Comparison of ENCODE assay signal across 8 mouse cellular contexts in the genomic region with DNA sequence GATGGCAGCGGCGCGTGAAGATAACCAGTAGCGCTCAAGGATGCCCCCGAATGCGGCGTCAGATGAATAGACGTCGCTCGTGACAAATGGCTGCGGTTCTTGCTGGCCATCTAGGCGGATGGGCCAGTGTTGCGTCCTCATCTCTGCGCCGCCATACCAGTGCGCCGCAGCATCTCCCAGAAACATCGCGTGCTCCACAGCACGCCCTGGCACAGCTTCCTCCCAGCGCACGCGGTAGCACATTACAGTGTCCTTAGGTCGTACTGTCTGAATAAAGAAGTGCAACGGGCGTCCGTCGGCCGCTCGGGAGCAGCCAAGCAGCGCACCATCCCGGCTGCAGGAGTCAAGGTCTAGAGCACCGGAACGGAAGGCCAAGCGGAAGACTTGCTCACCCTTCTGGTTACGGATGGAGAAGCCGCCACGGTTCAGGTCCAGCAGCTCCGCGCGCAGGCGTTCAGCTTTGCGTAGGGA. TPM values are rescaled to one million over a fixed set of nuclear protein-coding genes. Genes with fewer than 3 reads are reported as not detected.
A peak's percentile ranks its signal among the peaks of the same experiment; 100 is the strongest.
DNase-seq lines count a peak whose midpoint lies in the region; ATAC-seq and TF ChIP-seq lines count a peak whose summit lies in the region.

No protein-coding gene starts in this region.

- no peaks in the 10 kb centered on the region for H3K4me1 ChIP-seq in cerebellum, adult 2 months (ENCODE audit: control insufficient read depth, insufficient read depth, low read length)
- peaks cover 17% of the 10 kb centered on the region; the same call in 1 of the 2 replicates for H3K4me1 ChIP-seq in hindbrain, embryonic 14.5 days (replicated peaks; ENCODE audit: control insufficient read depth, insufficient read depth, low read length)
- H3K4me1 ChIP-seq in liver, embryonic 13.5 days (replicated peaks) = peaks cover 42% of the 10 kb centered on the region

- H3K9ac ChIP-seq in hindbrain, embryonic 14.5 days = peak overlapping the region; percentile 38; the same call in 1 of the 2 replicates
- H3K9ac ChIP-seq in liver, embryonic 13.5 days = no peak overlapping the region

- no peak for TF ChIP-seq CTCF in cerebellum, adult 2 months (IDR thresholded peaks at IDR 0.05; ENCODE audit: borderline replicate concordance, insufficient read depth, low read depth, low read length)

- peak overlapping the region; percentile 28 for H3K4me3 ChIP-seq in cerebellum, adult 2 months (replicated peaks; ENCODE audit: insufficient read depth, low read depth, low read length)
- H3K4me3 ChIP-seq in hindbrain, embryonic 14.5 days (replicated peaks; ENCODE audit: low read length) = peak overlapping the region; percentile 28
- H3K4me3 ChIP-seq in liver, embryonic 13.5 days (replicated peaks) = 0 out of 2 replicates have a peak overlapping the region, but pooled peaks have one; percentile 14

- no peak for DNase-seq in cerebellum, adult 2 months
- no peak for DNase-seq in cerebellum, adult 18-20 months
- peak; percentile 56 for DNase-seq in R1 (ENCODE audit: low read depth, low spot score)
- DNase-seq in hindbrain, embryonic 14.5 days (ENCODE audit: low spot score) = no peak
- no peak for DNase-seq in liver, embryonic 13.5 days
- DNase-seq in ovary, adult 18-20 months (ENCODE audit: low spot score) = no peak
- DNase-seq in ovary, postnatal 36 days (ENCODE audit: low spot score) = no peak
- DNase-seq in heart, adult 18-20 months = no peak

- no peak for ATAC-seq in hindbrain, embryonic 14.5 days (ENCODE audit: low FRiP score)
- no peak for ATAC-seq in liver, embryonic 13.5 days (ENCODE audit: low read depth)

- no peaks in the 10 kb centered on the region for H3K36me3 ChIP-seq in hindbrain, embryonic 14.5 days (replicated peaks; ENCODE audit: control insufficient read depth, insufficient read depth)
- no peaks in the 10 kb centered on the region for H3K36me3 ChIP-seq in liver, embryonic 13.5 days

- H3K27ac ChIP-seq in cerebellum, adult 2 months (ENCODE audit: insufficient read depth, low read length) = no peak overlapping the region
- H3K27ac ChIP-seq in hindbrain, embryonic 14.5 days = no peak overlapping the region
- no peak overlapping the region for H3K27ac ChIP-seq in liver, embryonic 13.5 days

- no peak for TF ChIP-seq POLR2A in cerebellum, adult 2 months (IDR thresholded peaks at IDR 0.05; ENCODE audit: borderline replicate concordance, insufficient read depth, low read length)

- H3K9me3 ChIP-seq in hindbrain, embryonic 14.5 days (ENCODE audit: control insufficient read depth, low read length) = no peaks in the 10 kb centered on the region
- H3K9me3 ChIP-seq in liver, embryonic 13.5 days (replicated peaks) = no peaks in the 10 kb centered on the region

- peak overlapping the region; percentile 52 for H3K4me2 ChIP-seq in hindbrain, embryonic 14.5 days (replicated peaks)
- peak overlapping the region; percentile 47 for H3K4me2 ChIP-seq in liver, embryonic 13.5 days

- no peaks in the 10 kb centered on the region for H3K27me3 ChIP-seq in cerebellum, adult 2 months (ENCODE audit: control insufficient read depth, insufficient read depth, low read length)
- H3K27me3 ChIP-seq in hindbrain, embryonic 14.5 days (ENCODE audit: control insufficient read depth, insufficient read depth, low read length) = peaks cover 56% of the 10 kb centered on the region
- H3K27me3 ChIP-seq in liver, embryonic 13.5 days = peaks cover 81% of the 10 kb centered on the region

- 32% methylated on average over 43 of the region's 43 CpGs for WGBS in cerebellum, adult 2 months
- 7% methylated on average over 43 of the region's 43 CpGs for WGBS in hindbrain, embryonic 14.5 days
- WGBS in liver, embryonic 13.5 days (ENCODE audit: insufficient replicate concordance) = 5% methylated on average over 43 of the region's 43 CpGs

RNA-seq across cellular contexts. Expression of a gene that starts 3.9 kb away (rescaled TPM):
- polyA plus RNA-seq in cerebellum, adult 2 months (2012; rRNA removed) = 18.6 and 19.9 TPM in 2 replicates
- polyA plus RNA-seq in hindbrain, embryonic 14.5 days (2014; fragmentation: Nextera tagmentation; extraction: Ambion mirVana) = 10.3 and 12.4 TPM in 2 replicates
- polyA plus RNA-seq in liver, embryonic 13.5 days (2015; fragmentation: Nextera tagmentation; extraction: Ambion mirVana) = 0.51 and 0.72 TPM in 2 replicates
- total RNA-seq in heart, adult 18-20 months (2021) = 10 to 100 TPM; 12.0 to 13.2 TPM

RNA-seq across cellular contexts. Expression of a gene that starts 18.2 kb away (rescaled TPM):
- polyA plus RNA-seq in cerebellum, adult 2 months (2012; rRNA removed) = 4.3 and 6.4 TPM in 2 replicates
- 19.5 and 24.2 TPM in 2 replicates for polyA plus RNA-seq in hindbrain, embryonic 14.5 days (2014; fragmentation: Nextera tagmentation; extraction: Ambion mirVana)
- 0.19 TPM in 1 of 2 replicates, not detected in the other for polyA plus RNA-seq in liver, embryonic 13.5 days (2015; fragmentation: Nextera tagmentation; extraction: Ambion mirVana)
- under 1 TPM in 1 of 2 experiments, not detected in 1; 0.87 TPM for total RNA-seq in heart, adult 18-20 months (2021)

RNA-seq across cellular contexts. Expression of a gene that starts 34.0 kb away (rescaled TPM):
- polyA plus RNA-seq in cerebellum, adult 2 months (2012; rRNA removed) = 47.7 and 47.9 TPM in 2 replicates
- 72.5 and 82.6 TPM in 2 replicates for polyA plus RNA-seq in hindbrain, embryonic 14.5 days (2014; fragmentation: Nextera tagmentation; extraction: Ambion mirVana)
- polyA plus RNA-seq in liver, embryonic 13.5 days (2015; fragmentation: Nextera tagmentation; extraction: Ambion mirVana) = 27.7 and 32.0 TPM in 2 replicates
- total RNA-seq in heart, adult 18-20 months (2021) = 10 to 100 TPM; 30.6 to 35.9 TPM

RNA-seq across cellular contexts. Expression of a gene that starts 34.3 kb away (rescaled TPM):
- 0.39 and 0.57 TPM in 2 replicates for polyA plus RNA-seq in cerebellum, adult 2 months (2012; rRNA removed)
- polyA plus RNA-seq in hindbrain, embryonic 14.5 days (2014; fragmentation: Nextera tagmentation; extraction: Ambion mirVana) = 2.3 and 3.4 TPM in 2 replicates
- polyA plus RNA-seq in liver, embryonic 13.5 days (2015; fragmentation: Nextera tagmentation; extraction: Ambion mirVana) = 5.7 and 7.0 TPM in 2 replicates
- total RNA-seq in heart, adult 18-20 months (2021) = under 1 TPM; 0.45 to 0.46 TPM
